Mouse (Mus musculus) urinary bladder, postnatal 14 days (tissue): ENCODE data around the gene Camta1.
A peak's percentile ranks its signal among the peaks of the same experiment; 100 is the strongest.
"Not testable (repeated sequence)": the region's sequence is repeated elsewhere in the genome, so short reads cannot be mapped to it uniquely, and the experiment has no call there.

ENCODE experiments used
- DNase-seq: peaks from one replicate; pipeline ENCODE4 v3.0.0; 2021; ENCODE audit warnings: low spot score

Gene Camta1

GRCm38 (mm10) chr4:150925923-150926322 is 935.8 kb downstream of the Camta1 start:
- no peak for DNase-seq

- no peak for DNase-seq
These were observed 936.7 kb downstream of the Camta1 start for GRCm38 (mm10) chr4:150924936-150925335.

GRCm38 (mm10) chr4:150924308-150924707 is 937.4 kb downstream of the Camta1 start:
- no peak for DNase-seq

GRCm38 (mm10) chr4:150921206-150921605 is 940.5 kb downstream of the Camta1 start:
- DNase-seq: no peak

- DNase-seq: no peak
These were observed 944.2 kb downstream of the Camta1 start for GRCm38 (mm10) chr4:150917336-150918027.

- DNase-seq: no peak
These were observed 946.3 kb downstream of the Camta1 start for GRCm38 (mm10) chr4:150915181-150915906.

- DNase-seq: peak; percentile 97
These were observed 947.4 kb downstream of the Camta1 start, which contains the start of the genes Park7 and Tnfrsf9 for GRCm38 (mm10) chr4:150914290-150914733. Gene Park7 (minus strand): TSS chr4:150914437. Gene Tnfrsf9 (plus strand): TSS chr4:150914562.

GRCm38 (mm10) chr4:150913743-150914142 is 947.9 kb downstream of the Camta1 start:
- DNase-seq: no peak

- DNase-seq: no peak
These were observed 951.3 kb downstream of the Camta1 start for GRCm38 (mm10) chr4:150910164-150910951.

- DNase-seq: peak; percentile 98
These were observed 952.1 kb downstream of the Camta1 start for GRCm38 (mm10) chr4:150909451-150910156.

- DNase-seq: not testable (repeated sequence)
These were observed 953.2 kb downstream of the Camta1 start for GRCm38 (mm10) chr4:150908512-150908911.

GRCm38 (mm10) chr4:150907099-150907498 is 954.6 kb downstream of the Camta1 start:
- no peak for DNase-seq

GRCm38 (mm10) chr4:150903091-150903742 is 958.5 kb downstream of the Camta1 start:
- no peak for DNase-seq

GRCm38 (mm10) chr4:150902062-150902461 is 959.6 kb downstream of the Camta1 start:
- no peak for DNase-seq

GRCm38 (mm10) chr4:150901651-150902050 is 960.0 kb downstream of the Camta1 start:
- DNase-seq: peak; percentile 77

GRCm38 (mm10) chr4:150900486-150900885 is 961.2 kb downstream of the Camta1 start:
- DNase-seq: no peak

- DNase-seq: peak; percentile 70
These were observed 962.8 kb downstream of the Camta1 start for GRCm38 (mm10) chr4:150898716-150899365.

- no peak for DNase-seq
These were observed 964.6 kb downstream of the Camta1 start for GRCm38 (mm10) chr4:150896896-150897624.

- no peak for DNase-seq
These were observed 966.8 kb downstream of the Camta1 start for GRCm38 (mm10) chr4:150894718-150895501.
